Mouse (Mus musculus) intestine, postnatal 0 days (tissue): ENCODE measurements around the gene Als2cr12. TPM values are rescaled to one million over a fixed set of nuclear protein-coding genes. Genes with fewer than 3 reads are reported as not detected.
A peak's percentile ranks its signal among the peaks of the same experiment; 100 is the strongest.
"Not testable (repeated sequence)": the region's sequence is repeated elsewhere in the genome, so short reads cannot be mapped to it uniquely, and the experiment has no call there.

Experiments
- ATAC-seq: fragments of 200-750 bp; cut with Nextera tagmentation; 2 replicates; pipeline ENCODE4 v1.8.0; 2017; ENCODE audit warnings: mild to moderate bottlenecking, moderate TSS enrichment, moderate library complexity
- H3K27ac ChIP-seq: fragments of 300-500 bp; sonication (generic); 2 replicates; pipeline ENCODE4 v1.5.1; 2014; ENCODE audit warnings: mild to moderate bottlenecking, low read depth, low read length, moderate library complexity
- H3K27me3 ChIP-seq: fragments of 300-500 bp; sonication (generic); replicated peaks from 2 replicates; pipeline ENCODE4 v1.6.1; 2014; ENCODE audit warnings: low read length, mixed read lengths; ENCODE audit not compliant: control insufficient read depth, insufficient read depth
- H3K36me3 ChIP-seq: fragments of 300-500 bp; sonication (generic); 2 replicates; pipeline ENCODE4 v1.6.1; 2014; ENCODE audit warnings: mild to moderate bottlenecking, moderate library complexity; ENCODE audit not compliant: control insufficient read depth, insufficient read depth
- H3K4me1 ChIP-seq: fragments of 300-500 bp; sonication (generic); replicated peaks from 2 replicates; pipeline ENCODE4 v1.6.1; 2014; ENCODE audit warnings: antibody characterized with exemption, low read length, mixed read lengths; ENCODE audit not compliant: control insufficient read depth, insufficient read depth
- H3K4me2 ChIP-seq: fragments of 300-500 bp; sonication (generic); replicated peaks from 2 replicates; pipeline ENCODE4 v1.6.1; 2014; ENCODE audit warnings: low read depth, mild to moderate bottlenecking, moderate library complexity
- H3K4me3 ChIP-seq: fragments of 300-500 bp; sonication (generic); 2 replicates; pipeline ENCODE4 v1.5.1; 2014; ENCODE audit warnings: low read depth, low read length
- H3K9ac ChIP-seq: fragments of 300-500 bp; sonication (generic); 2 replicates; pipeline ENCODE4 v1.6.1; 2014; ENCODE audit warnings: mild to moderate bottlenecking, low read depth, low read length
- H3K9me3 ChIP-seq: fragments of 300-500 bp; sonication (generic); 2 replicates; pipeline ENCODE4 v1.6.1; 2016; ENCODE audit warnings: mixed run types; ENCODE audit not compliant: control insufficient read depth
- CTCF ChIP-seq: sonication (generic); IDR thresholded peaks from 2 replicates; pipeline ENCODE4 v1.5.1; 2016; ENCODE audit warnings: low read depth, mild to moderate bottlenecking, control low read depth, antibody characterized with exemption, moderate library complexity
- whole genome bisulfite sequencing: fragments of 180-500 bp; shearing (Covaris S2); extraction: QIAGEN DNeasy Blood & Tissue Kit; methylation state at CpG from one replicate; pipeline ENCODE4 v1.1.7; 2014; 5-methylcytosine and 5-hydroxymethylcytosine counted together
- polyA plus RNA-seq: library from polyadenylated mRNA; unstranded; fragments of >200 nt; fragmentation: Nextera tagmentation; extraction: Ambion mirVana; gene quantifications from 2 replicates; pipeline ENCODE4 v1.2.1, GENCODE M21; 2015

Gene Als2cr12
- polyA plus RNA-seq, 1 experiment from 2014 or later = 10.6 TPM

DNA sequence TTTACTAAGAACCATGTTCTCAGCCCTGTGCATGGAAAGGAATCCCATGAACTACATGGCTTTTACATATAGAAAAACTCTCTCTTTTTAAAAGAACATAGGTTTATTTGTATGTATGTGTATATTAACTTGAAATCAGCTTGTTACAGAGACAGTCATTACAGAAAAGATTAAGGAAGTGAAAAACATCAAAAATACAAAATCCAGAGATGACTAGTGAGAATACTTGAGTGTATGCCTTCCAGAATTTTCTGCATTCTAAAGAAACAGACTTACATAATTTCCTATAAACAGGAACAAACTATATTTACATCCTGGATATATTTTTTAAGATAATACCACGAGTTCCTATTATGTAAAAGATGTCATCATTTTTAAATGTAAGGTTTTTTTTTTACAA is 2.1 kb downstream of the Als2cr12 start:
- no peak overlapping the region for H3K4me2 ChIP-seq
- no peaks in the 10 kb centered on the region for H3K9me3 ChIP-seq
- no peaks in the 10 kb centered on the region; the same call in 1 of the 2 replicates for H3K4me1 ChIP-seq
- no peak overlapping the region for H3K4me3 ChIP-seq
- WGBS = 84% methylated on average over 1 of the region's 1 CpGs
- ATAC-seq = no peak
- H3K9ac ChIP-seq = no peak overlapping the region
- H3K36me3 ChIP-seq = no peaks in the 10 kb centered on the region
- no peaks in the 10 kb centered on the region for H3K27me3 ChIP-seq
- no peak for TF ChIP-seq CTCF
- no peak overlapping the region for H3K27ac ChIP-seq

- H3K9me3 ChIP-seq, H3K9ac ChIP-seq, H3K36me3 ChIP-seq, H3K27me3 ChIP-seq, H3K4me1 ChIP-seq, H3K4me2 ChIP-seq, H3K4me3 ChIP-seq: not testable (repeated sequence)
- peak overlapping the region; percentile 79 for H3K27ac ChIP-seq
- 50% methylated on average over 1 of the region's 1 CpGs for WGBS
- ATAC-seq = peak; percentile 59; the same call in 1 of the 2 replicates
These were observed 4.1 kb downstream of the Als2cr12 start for GRCm38 (mm10) chr1:58691718-58692117.

DNA sequence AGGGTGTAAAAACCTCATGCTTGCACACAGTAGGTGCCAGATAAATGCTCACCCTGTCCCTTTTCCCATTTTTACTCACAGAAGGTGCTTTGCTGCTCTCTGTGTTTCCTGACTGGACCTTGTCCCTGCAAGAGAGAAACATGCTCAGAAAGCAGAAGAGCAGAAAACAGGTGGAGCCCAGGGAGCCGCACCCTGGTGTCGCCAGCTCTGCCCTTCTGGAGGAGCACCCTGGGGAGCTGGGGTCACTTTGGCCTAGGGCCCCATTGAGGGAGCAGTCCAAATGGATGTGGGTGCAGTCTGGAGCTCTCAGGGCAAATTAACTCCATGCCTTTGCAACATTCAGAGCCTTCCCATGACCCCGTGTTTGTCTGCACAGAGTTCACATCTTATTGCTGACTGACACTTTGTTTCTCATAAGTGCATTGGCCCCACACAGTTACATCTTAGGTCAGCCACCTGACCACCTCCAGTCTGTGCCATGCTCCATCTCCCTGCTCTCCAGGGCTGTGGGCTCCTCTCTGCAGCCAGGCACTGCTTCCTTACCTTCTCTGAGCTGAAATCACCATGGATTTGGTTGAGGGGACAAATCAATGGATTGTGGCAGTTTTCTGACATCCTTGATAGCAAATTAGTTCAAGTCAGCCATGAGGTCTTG is 4.8 kb downstream of the Als2cr12 start:
- 0 out of 2 replicates have a peak overlapping the region, but pooled peaks have one; percentile 30 for H3K4me2 ChIP-seq
- peak; percentile 91 for ATAC-seq
- 37% methylated on average over 2 of the region's 3 CpGs for WGBS

GRCm38 (mm10) chr1:58690006-58690744 is 5.6 kb downstream of the Als2cr12 start:
- Histone ChIP-seq H3K27ac (peak overlapping the region; percentile 90), H3K36me3 (no peaks in the 10 kb centered on the region), H3K9ac (no peak overlapping the region), H3K4me3 (no peak overlapping the region), H3K4me1 (no peaks in the 10 kb centered on the region; the same call in 1 of the 2 replicates), H3K4me2 (0 out of 2 replicates have a peak overlapping the region, but pooled peaks have one; percentile 30), H3K9me3 (no peaks in the 10 kb centered on the region), H3K27me3 (no peaks in the 10 kb centered on the region)
- no peak for TF ChIP-seq CTCF
- peak; percentile 71 for ATAC-seq
- WGBS = 47% methylated on average over 6 of the region's 6 CpGs

More for the DNA sequence above, 4.8 kb downstream of the Als2cr12 start:
- H3K9me3 ChIP-seq, H3K4me1 ChIP-seq, H3K27me3 ChIP-seq, H3K36me3 ChIP-seq, H3K4me3 ChIP-seq, H3K9ac ChIP-seq: not testable (repeated sequence)
- H3K27ac ChIP-seq = peak overlapping the region; percentile 90

GRCm38 (mm10) chr1:58689426-58689825 is 6.4 kb downstream of the Als2cr12 start:
- Histone ChIP-seq H3K36me3 (no peaks in the 10 kb centered on the region), H3K4me1 (no peaks in the 10 kb centered on the region; the same call in 1 of the 2 replicates), H3K4me2 (no peak overlapping the region), H3K9me3 (no peaks in the 10 kb centered on the region), H3K9ac (no peak overlapping the region), H3K27ac (no peak overlapping the region), H3K4me3 (no peak overlapping the region), H3K27me3 (no peaks in the 10 kb centered on the region)
- WGBS = 86% methylated on average over 1 of the region's 1 CpGs
- TF ChIP-seq CTCF = no peak
- ATAC-seq = no peak

DNA sequence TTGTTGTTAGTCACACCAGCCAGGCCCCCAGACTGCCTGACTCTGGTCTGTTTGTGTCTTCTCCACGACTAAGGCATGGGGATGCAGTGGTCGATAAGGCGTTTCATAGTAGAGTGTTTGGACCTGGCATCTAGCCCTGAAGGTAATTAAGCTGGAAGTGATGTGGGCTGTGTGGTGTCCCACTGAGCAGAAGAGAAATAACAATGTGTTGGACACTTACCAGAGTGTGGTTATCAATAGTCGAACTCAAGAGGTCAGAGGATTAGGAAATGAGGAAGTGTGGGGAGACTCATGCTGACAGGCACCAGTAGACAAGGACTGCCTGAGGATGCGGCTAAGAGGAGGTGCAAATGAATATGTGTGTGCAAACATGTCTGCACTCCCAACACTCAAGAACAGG is 17.4 kb downstream of the Als2cr12 start:
- H3K4me1 ChIP-seq, H3K4me2 ChIP-seq, H3K27me3 ChIP-seq, H3K27ac ChIP-seq, H3K36me3 ChIP-seq, ATAC-seq, H3K9me3 ChIP-seq, H3K4me3 ChIP-seq, H3K9ac ChIP-seq: not testable (repeated sequence)
- WGBS = 62% methylated on average over 5 of the region's 5 CpGs
